Mouse (Mus musculus) neural tube, embryonic 11.5 days (tissue): ENCODE results near the gene Nat8l. TPM values are rescaled to one million over a fixed set of nuclear protein-coding genes. Genes with fewer than 3 reads are reported as not detected.

ENCODE experiments used
- ATAC-seq: fragments of 200-750 bp; cut with Nextera tagmentation; 2 replicates; pipeline ENCODE4 v1.8.0; 2017; ENCODE audit warnings: moderate number of reproducible peaks, mild to moderate bottlenecking, moderate TSS enrichment, moderate library complexity; ENCODE audit not compliant: insufficient read depth, low FRiP score, low TSS enrichment
- DNase-seq: peaks from one replicate; pipeline ENCODE4 v3.0.0-alpha.2; 2015; ENCODE audit warnings: low spot score
- H3K27ac ChIP-seq: fragments of 300-500 bp; sonication (generic); 2 replicates; pipeline ENCODE4 v1.5.1; 2014; ENCODE audit warnings: low read depth, mild to moderate bottlenecking, low read length
- H3K27me3 ChIP-seq: fragments of 300-500 bp; sonication (generic); 2 replicates; pipeline ENCODE4 v1.6.1; 2014; ENCODE audit warnings: mild to moderate bottlenecking, low read length, mixed read lengths; ENCODE audit not compliant: control insufficient read depth, insufficient read depth
- H3K36me3 ChIP-seq: fragments of 300-500 bp; sonication (generic); 2 replicates; pipeline ENCODE4 v1.6.1; 2014; ENCODE audit warnings: mild to moderate bottlenecking, low read length, moderate library complexity, mixed read lengths; ENCODE audit not compliant: control insufficient read depth, insufficient read depth
- H3K4me1 ChIP-seq: fragments of 300-500 bp; sonication (generic); 2 replicates; pipeline ENCODE4 v1.6.1; 2014; ENCODE audit warnings: low read length, mixed read lengths; ENCODE audit not compliant: control insufficient read depth, insufficient read depth
- H3K4me2 ChIP-seq: fragments of 300-500 bp; sonication (generic); 2 replicates; pipeline ENCODE4 v1.6.1; 2014; ENCODE audit warnings: low read depth, mild to moderate bottlenecking, moderate library complexity
- H3K4me3 ChIP-seq: fragments of 300-500 bp; sonication (generic); 2 replicates; pipeline ENCODE4 v1.5.1; 2014; ENCODE audit warnings: low read depth, low read length
- H3K9ac ChIP-seq: fragments of 300-500 bp; sonication (generic); 2 replicates; pipeline ENCODE4 v1.6.1; 2014; ENCODE audit warnings: mild to moderate bottlenecking, low read length
- H3K9me3 ChIP-seq: fragments of 300-500 bp; sonication (generic); 2 replicates; pipeline ENCODE4 v1.6.1; 2016; ENCODE audit warnings: low read length; ENCODE audit not compliant: control insufficient read depth
- WGBS: fragments of 180-500 bp; shearing (Covaris S2); extraction: QIAGEN DNeasy Blood & Tissue Kit; methylation state at CpG from one replicate; pipeline ENCODE4 v1.1.7; 2014; 5-methylcytosine and 5-hydroxymethylcytosine counted together
- polyA plus RNA-seq: library from polyadenylated mRNA; unstranded; fragments of >200 nt; fragmentation: Nextera tagmentation; extraction: Ambion mirVana; gene quantifications from 2 replicates; pipeline ENCODE4 v1.2.1, GENCODE M21; 2014

Nat8l gene
- polyA plus RNA-seq, 1 experiment from 2014 or later = 2.2 TPM

DNA sequence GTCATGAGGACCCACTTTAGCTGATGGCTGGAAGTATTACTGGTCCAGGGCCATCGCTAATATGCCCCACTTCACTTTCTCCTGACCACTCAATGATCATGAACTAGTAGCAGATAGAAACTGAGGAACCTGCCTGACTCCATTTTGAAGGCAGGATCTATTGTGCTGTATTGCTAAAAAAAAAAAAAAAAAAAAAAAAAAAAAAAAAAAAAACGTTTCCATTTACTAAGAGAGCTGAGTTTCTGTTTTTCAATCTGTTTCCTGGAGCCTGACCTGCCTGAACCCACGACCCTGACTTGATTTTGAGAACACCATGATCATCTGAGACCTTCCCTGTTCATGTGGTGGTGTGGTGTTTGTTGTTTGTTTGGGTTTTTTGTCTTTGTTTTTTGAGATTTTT lies 19.5 kb upstream of the Nat8l start:
- no peaks in the 10 kb centered on the region for H3K4me1 ChIP-seq
- 47% methylated on average over 3 of the region's 3 CpGs for WGBS
- no peak overlapping the region for H3K4me3 ChIP-seq
- DNase-seq (no peak), ATAC-seq (no peak)
- no peak overlapping the region for H3K4me2 ChIP-seq
- H3K36me3 ChIP-seq = no peaks in the 10 kb centered on the region
- H3K9ac ChIP-seq = no peak overlapping the region
- H3K27me3 ChIP-seq = no peaks in the 10 kb centered on the region
- no peak overlapping the region for H3K27ac ChIP-seq
- no peaks in the 10 kb centered on the region for H3K9me3 ChIP-seq

DNA sequence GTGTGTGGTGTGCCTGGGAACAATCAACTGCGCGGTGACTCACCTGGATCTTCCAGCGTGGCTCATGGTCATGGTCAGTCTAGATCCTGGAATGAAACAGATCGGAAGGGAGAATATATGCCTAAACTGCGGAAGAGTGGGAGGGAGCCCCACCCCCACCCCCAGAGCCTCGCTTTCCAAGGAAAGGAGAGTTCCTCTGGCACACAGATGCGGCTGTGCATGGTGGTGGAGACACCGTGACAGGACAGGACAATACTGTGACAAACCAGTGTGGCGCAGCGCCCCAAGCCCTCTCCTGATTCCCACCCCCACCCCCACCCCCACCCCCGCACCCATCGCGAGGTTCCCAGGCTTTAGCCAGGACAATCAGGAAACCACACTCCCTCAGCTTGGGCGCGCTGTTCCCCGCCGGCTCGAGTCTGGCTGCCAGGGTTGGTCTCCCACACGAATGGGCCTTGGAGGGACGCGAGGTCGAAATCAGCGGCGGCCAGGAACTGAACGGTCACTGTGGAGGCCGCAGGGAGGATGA lies 13.0 kb upstream of the Nat8l start:
- peak overlapping the region; percentile 83 for H3K9ac ChIP-seq
- 4% methylated on average over 25 of the region's 26 CpGs for WGBS
- peak overlapping the region; percentile 77 for H3K27ac ChIP-seq
- no peaks in the 10 kb centered on the region for H3K9me3 ChIP-seq
- peak overlapping the region; percentile 70 for H3K4me3 ChIP-seq
- H3K36me3 ChIP-seq = no peaks in the 10 kb centered on the region; the same call in 1 of the 2 replicates
- ATAC-seq (peak; percentile 56), DNase-seq (no peak)
- peaks cover 16% of the 10 kb centered on the region for H3K4me1 ChIP-seq
- H3K27me3 ChIP-seq = no peaks in the 10 kb centered on the region
- H3K4me2 ChIP-seq = peak overlapping the region; percentile 92

DNA sequence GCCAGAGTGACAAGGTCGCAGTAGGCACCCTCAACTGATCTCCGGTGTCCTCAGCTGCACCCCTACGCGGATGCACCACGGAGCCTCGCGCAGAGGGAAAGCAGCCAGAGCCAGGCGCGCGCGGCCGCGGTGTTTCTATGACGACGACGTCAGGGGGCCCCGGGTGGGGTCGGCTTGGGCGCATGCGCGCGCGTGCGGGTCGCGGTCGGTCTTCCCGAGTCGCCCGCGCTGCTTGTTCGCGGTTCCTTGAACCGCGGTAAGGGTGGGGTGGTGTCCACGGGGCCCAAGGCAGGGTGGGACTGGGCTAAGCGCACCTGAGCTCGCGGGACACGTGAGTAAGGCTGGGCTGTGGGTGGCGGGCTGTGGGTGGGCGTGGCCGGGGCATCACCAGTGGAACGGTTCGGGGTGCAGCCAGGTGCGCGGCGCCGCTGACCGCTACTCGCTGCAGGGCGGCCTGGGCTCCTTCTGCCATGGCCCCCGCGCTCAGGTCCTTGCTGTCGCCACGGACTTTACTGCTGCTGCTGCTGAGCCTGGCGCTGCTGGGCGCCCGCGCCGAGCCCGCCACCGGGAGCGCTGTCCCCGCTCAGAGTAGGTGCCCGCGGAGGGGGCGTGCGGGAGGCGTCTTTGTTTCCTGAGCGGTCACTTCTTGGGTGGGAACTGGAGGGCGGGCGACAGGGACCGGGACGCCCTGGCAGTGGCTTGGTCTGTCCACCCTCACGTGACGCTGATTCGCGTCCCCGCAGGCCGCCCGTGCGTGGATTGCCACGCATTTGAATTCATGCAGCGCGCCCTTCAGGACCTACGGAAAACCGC lies 12.3 kb upstream of the Nat8l start, which contains the start of gene Gm1673:
Gm1673 (plus strand) TSS at position 125 of the 813 bp plus-strand sequence.
- Histone ChIP-seq H3K27ac (peak within 1 kb of the TSS; percentile 77), H3K27me3 (no peaks in the 10 kb centered on the region), H3K36me3 (no peaks in the 10 kb centered on the region; the same call in 1 of the 2 replicates), H3K9ac (peak within 1 kb of the TSS; percentile 83), H3K4me1 (peaks cover 16% of the 10 kb centered on the region), H3K4me2 (peak within 1 kb of the TSS; percentile 92), H3K4me3 (peak within 1 kb of the TSS; percentile 70), H3K9me3 (no peaks in the 10 kb centered on the region)
- ATAC-seq (peak; percentile 91), DNase-seq (peak; percentile 94)
- under 1% methylated on average over 81 of the region's 88 CpGs for WGBS

DNA sequence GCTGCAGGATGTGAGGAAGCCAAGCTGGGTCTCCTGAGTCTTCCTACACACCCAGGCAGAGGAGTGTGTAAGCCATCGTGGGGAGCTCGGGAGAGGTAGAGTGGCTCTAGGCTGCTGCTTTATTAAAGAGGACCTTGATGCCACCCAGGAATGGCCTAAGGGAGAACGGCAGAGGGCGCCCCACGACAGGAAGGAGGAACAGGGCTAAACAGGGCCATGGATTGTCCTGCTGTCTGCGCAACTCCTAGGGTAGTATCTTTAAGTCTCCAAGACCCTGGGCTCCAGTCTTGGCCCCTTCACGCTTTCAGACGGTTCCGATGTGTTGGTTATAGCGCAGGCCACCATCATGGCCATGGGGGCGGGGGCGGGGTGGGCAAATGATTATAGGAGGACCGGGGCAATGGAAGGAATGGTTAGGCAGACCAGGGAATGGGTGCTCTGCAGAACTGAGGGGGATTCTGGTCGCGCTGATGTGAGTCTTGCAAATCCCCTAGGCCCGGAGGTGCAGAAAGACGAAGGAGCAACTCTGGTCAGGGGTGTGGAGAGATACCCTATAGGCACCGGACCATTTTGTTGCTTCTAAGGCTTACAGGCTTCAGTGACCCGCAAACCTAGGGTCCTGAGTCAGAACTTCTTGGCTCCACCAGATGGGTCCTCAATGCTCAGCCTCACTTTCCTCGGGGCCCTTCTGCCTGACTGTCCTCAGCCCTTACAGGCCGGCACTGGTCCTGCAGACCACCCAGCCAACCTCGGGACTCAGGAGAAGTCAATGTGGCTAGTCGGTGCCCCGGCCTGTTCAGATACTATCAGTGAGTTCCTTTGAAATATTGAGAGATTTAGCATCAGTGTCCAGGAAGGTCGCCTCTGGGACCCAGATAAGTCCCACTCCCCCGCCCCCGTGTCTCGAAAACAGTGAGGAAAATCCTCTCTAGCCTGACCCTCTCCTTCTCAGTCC lies 836 bp upstream of the Nat8l start:
- Histone ChIP-seq H3K4me2 (peak overlapping the region; percentile 65), H3K4me3 (peak overlapping the region; percentile 79), H3K36me3 (no peaks in the 10 kb centered on the region), H3K27ac (peak overlapping the region; percentile 82), H3K9me3 (no peaks in the 10 kb centered on the region), H3K27me3 (peaks cover 5% of the 10 kb centered on the region), H3K4me1 (0 out of 2 replicates have a peak, but pooled peaks cover 5% of the 10 kb centered on the region), H3K9ac (peak overlapping the region; percentile 81)
- peak; percentile 48 for DNase-seq
- no peak for ATAC-seq
- 33% methylated on average over 28 of the region's 28 CpGs for WGBS

DNA sequence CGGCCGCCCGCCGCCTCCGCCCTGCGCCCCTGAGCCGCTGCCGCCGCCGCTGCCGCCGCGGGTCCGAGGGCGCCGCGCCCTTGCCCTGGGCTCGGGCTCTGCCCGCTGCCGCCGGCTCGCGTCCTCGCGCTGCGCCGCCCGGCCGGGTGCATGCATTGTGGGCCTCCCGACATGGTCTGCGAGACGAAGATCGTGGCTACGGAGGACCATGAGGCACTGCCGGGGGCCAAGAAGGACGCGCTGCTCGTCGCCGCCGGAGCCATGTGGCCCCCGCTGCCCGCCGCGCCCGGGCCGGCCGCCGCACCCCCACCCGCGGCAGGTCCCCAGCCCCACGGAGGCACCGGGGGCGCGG lies 886 bp downstream of the Nat8l start:
- Histone ChIP-seq H3K9ac (peak overlapping the region; percentile 81), H3K27me3 (peaks cover 5% of the 10 kb centered on the region), H3K4me1 (0 out of 2 replicates have a peak, but pooled peaks cover 5% of the 10 kb centered on the region), H3K4me2 (peak overlapping the region; percentile 65), H3K27ac (peak overlapping the region; percentile 82), H3K9me3 (no peaks in the 10 kb centered on the region), H3K36me3 (no peaks in the 10 kb centered on the region; the same call in 1 of the 2 replicates), H3K4me3 (peak overlapping the region; percentile 79)
- no peak for DNase-seq
- ATAC-seq = peak; percentile 49; the same call in 1 of the 2 replicates
- WGBS = 0% methylated on average over 33 of the region's 55 CpGs

DNA sequence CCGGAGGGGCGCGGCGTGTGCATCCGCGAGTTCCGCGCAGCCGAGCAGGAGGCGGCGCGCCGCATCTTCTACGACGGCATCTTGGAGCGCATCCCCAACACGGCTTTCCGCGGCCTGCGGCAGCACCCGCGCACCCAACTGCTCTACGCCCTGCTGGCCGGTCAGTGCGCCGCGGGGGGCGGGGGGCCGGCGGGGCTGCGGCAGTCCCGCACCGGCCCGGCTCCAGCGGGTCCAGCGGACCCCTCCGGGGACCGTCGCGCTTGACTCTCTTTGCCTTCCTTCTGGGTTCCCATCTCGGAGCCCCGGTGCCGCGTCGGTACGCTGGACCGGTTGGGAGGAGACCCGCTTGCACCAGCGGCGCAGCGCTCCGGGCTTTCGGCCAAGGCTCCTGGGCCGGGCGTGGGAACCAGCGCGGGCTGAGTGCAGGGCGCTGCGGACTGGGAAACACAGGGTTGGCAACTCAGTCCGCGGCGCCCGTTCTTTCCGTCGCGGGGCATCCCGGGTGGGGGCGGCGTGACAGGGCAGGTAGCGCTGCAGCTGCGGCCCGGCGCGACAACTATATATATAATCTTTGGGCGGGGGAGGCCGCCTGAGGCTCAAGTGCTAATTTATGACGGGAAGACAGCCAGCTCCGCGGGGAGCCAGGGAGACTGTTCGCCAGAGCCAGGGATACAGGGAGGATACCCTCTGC lies 1.4 kb downstream of the Nat8l start:
- Histone ChIP-seq H3K9me3 (no peaks in the 10 kb centered on the region), H3K4me2 (peak overlapping the region; percentile 65), H3K9ac (peak overlapping the region; percentile 81), H3K4me1 (0 out of 2 replicates have a peak, but pooled peaks cover 5% of the 10 kb centered on the region), H3K27ac (peak overlapping the region; percentile 82), H3K27me3 (peaks cover 5% of the 10 kb centered on the region), H3K4me3 (peak overlapping the region; percentile 79), H3K36me3 (no peaks in the 10 kb centered on the region; the same call in 1 of the 2 replicates)
- ATAC-seq = 0 out of 2 replicates have a peak, but pooled peaks have one; percentile 45
- DNase-seq = peak; percentile 59
- 0% methylated on average over 78 of the region's 80 CpGs for WGBS

DNA sequence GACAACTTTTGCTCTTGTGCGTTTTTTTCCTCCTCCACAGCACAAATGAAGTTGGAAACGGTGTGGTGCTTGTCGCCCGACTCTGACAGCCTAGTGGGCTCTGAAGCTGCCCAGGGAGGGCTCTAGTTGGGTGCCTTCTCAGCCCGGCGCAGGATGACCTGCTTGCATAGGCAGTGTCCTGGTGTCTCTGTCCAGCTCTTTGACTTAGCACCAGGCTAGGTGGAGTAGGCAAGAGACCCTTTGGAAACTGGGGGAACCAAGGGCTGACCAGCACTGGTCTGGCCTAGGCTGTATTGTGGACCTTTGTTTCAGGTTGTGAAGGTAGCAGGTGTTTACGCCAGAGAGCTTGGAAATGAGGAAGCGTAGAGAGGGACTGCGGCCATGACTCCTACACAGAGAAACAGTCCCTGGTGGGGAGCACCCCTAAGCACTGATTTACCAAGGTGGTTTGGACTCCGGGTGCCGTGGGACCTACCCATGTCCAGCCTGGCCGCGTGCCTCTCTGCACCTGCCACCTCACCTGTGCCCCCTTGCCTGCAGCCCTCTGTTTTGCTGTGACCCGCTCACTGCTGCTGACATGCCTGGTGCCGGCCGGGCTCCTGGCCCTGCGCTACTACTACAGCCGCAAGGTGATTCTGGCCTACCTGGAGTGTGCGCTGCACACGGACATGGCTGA lies 2.2 kb downstream of the Nat8l start:
- Histone ChIP-seq H3K4me3 (peak overlapping the region; percentile 79), H3K36me3 (no peaks in the 10 kb centered on the region; the same call in 1 of the 2 replicates), H3K4me1 (0 out of 2 replicates have a peak, but pooled peaks cover 5% of the 10 kb centered on the region), H3K9me3 (no peaks in the 10 kb centered on the region), H3K27me3 (peaks cover 5% of the 10 kb centered on the region), H3K27ac (no peak overlapping the region), H3K9ac (no peak overlapping the region), H3K4me2 (peak overlapping the region; percentile 65)
- 72% methylated on average over 20 of the region's 20 CpGs for WGBS
- no peak for ATAC-seq
- no peak for DNase-seq
